Mouse (Mus musculus): ENCODE results near the gene Snip1. TPM values are rescaled to one million over a fixed set of nuclear protein-coding genes. Genes with fewer than 3 reads are reported as not detected.

The Snip1 gene
- polyA plus RNA-seq (2015; fragmentation: Nextera tagmentation; extraction: Ambion mirVana), result 10.7 and 10.8 TPM in 2 replicates

DNA sequence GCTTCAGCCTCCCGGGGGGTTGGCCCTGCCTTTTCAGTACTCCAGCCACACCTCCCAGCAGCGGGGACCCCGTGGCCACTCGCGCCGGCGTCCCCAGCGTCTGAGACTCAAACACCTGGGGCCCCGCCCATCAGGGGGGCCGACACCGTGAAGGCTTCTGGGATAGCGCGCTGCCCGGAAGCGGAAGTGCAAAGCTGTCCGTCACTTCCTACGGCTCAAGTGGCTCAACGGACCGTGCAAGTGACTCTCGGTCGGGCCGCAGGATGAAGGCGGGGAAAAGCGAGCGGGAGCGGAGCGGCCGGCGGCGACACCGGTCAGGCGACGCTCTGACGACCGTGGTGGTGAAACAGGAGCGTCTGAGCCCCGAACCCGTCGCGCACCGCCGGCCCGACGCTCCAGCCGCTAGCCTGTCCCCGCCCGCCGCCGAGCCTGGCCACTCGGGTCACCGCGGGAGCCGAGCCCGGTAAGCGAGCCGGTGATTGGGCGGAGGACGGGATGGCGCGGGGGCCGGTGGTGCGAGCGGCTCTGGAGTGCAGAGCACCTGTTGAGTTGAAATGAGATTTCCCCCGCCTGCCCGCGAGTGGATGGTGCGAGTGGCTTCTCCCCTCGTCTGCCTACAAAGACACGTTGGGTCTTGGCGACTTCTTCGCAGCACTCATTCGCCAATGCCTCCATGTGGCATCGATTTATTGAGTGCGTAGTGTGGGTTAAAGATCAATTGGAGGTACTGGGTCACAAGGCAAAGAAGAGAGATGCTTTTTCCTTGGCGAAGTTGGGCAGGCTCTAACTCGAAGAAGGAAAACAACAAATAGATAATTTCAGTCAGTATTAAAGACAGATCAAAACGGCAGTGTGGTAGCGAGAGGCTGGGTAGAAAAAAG, at the start of gene Snip1:
Gene Snip1, plus strand, starts transcription at position 183 of the 881 bp plus-strand sequence.
- Histone ChIP-seq H3K4me1 (ENCODE audit: insufficient read depth) (peaks cover 11% of the 10 kb centered on the region), H3K9ac (replicated peaks) (peak within 1 kb of the TSS; percentile 81), H3K27me3 (ENCODE audit: insufficient read depth, low read length) (no peaks in the 10 kb centered on the region), H3K27ac (ENCODE audit: low read depth) (peak within 1 kb of the TSS; percentile 80), H3K4me3 (ENCODE audit: low read depth, low read length) (peak within 1 kb of the TSS; percentile 85), H3K4me2 (ENCODE audit: low read depth, low read length) (peak within 1 kb of the TSS; percentile 96), H3K36me3 (replicated peaks; ENCODE audit: insufficient read depth, low read length) (peaks cover 27% of the 10 kb centered on the region), H3K9me3 (ENCODE audit: low read length) (no peaks in the 10 kb centered on the region)
- under 1% methylated on average over 63 of the region's 78 CpGs for WGBS (ENCODE audit: insufficient replicate concordance)
- TF ChIP-seq EP300 (IDR thresholded peaks at IDR 0.05; ENCODE audit: low read depth) (0 out of 2 replicates have a peak, but pooled peaks have one; percentile 24), CTCF (IDR thresholded peaks at IDR 0.05; ENCODE audit: low read depth) (no peak)
- ATAC-seq (peak; percentile 97), DNase-seq (peak; percentile 95)

DNA sequence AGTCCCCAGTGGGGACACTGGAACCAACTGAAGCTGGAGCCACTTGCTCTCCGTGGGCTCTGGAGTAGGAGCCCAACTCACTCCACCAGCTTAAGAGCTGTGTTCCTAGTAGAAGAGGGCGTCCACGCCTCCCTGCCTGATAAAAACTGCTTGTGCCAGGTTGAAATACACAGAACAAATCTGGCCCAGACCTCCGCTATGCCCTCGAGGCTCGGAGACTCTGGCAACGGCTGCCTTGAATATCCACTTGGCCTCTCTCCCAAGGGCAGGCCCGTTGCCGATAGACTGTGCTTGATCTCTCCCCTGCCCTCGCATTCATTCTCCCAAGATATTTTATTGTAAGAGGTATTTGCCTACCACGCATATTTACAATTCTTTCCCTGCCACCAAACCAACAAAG, 49.0 kb upstream of the Snip1 start:
- DNase-seq (no peak), ATAC-seq (no peak)
- no peak overlapping the region for H3K4me2 ChIP-seq (ENCODE audit: low read depth, low read length)

DNA sequence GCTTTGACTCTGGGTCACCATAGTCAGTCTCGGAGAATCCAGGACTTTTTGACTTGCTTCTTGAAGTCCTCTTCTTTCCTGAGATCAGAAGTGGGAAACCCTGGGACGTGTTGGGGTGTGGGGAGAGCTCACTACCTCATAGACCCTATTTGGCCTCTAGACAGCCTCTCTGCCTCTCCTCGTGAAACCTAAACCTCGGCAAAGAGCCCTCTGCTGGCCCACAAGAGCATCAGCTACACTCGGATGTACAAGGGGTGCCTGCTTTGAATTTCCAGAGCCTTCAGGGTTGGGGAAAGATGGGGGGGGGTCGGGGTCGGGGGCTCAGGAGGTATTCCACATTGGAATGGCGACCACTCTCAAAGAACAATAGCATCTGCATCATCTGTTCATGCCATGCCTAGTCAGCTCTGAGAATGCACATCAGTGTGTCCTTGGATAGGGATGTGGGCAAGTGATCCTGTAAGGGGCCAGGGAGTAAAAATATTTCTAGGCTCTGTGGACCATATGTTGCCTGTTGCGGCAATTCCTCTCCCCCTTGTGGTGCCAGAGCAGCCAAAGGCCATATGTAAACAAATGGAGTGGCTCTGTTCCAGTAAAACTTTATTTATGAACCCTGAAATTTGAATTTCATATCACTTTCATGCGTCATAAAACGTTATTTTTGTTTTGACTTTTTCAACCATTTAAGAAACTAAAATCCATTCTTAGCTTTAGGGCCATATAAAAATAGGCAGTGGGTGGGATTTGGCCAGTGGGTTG, 45.5 kb upstream of the Snip1 start:
- 28% methylated on average over 11 of the region's 11 CpGs for WGBS (ENCODE audit: insufficient replicate concordance)
- H3K27ac ChIP-seq (ENCODE audit: low read depth), result no peak overlapping the region
- no peaks in the 10 kb centered on the region for H3K9me3 ChIP-seq (ENCODE audit: low read length)
- no peaks in the 10 kb centered on the region for H3K36me3 ChIP-seq (replicated peaks; ENCODE audit: insufficient read depth, low read length)
- H3K4me3 ChIP-seq (ENCODE audit: low read depth, low read length), result no peak overlapping the region
- no peaks in the 10 kb centered on the region; the same call in 1 of the 2 replicates for H3K4me1 ChIP-seq (ENCODE audit: insufficient read depth)
- no peaks in the 10 kb centered on the region for H3K27me3 ChIP-seq (ENCODE audit: insufficient read depth, low read length)
- H3K9ac ChIP-seq (replicated peaks), result no peak overlapping the region
- no peak for DNase-seq
- no peak overlapping the region for H3K4me2 ChIP-seq (ENCODE audit: low read depth, low read length)
- TF ChIP-seq EP300 (IDR thresholded peaks at IDR 0.05; ENCODE audit: low read depth) (no peak), CTCF (IDR thresholded peaks at IDR 0.05; ENCODE audit: low read depth) (peak; percentile 42)
- no peak for ATAC-seq

More for the DNA sequence above, 49.0 kb upstream of the Snip1 start:
- no peaks in the 10 kb centered on the region for H3K27me3 ChIP-seq (ENCODE audit: insufficient read depth, low read length)
- WGBS (ENCODE audit: insufficient replicate concordance), result 72% methylated on average over 11 of the region's 11 CpGs
- TF ChIP-seq EP300 (IDR thresholded peaks at IDR 0.05; ENCODE audit: low read depth) (no peak), CTCF (IDR thresholded peaks at IDR 0.05; ENCODE audit: low read depth) (no peak)
- H3K9ac ChIP-seq (replicated peaks), result no peak overlapping the region
- H3K9me3 ChIP-seq (ENCODE audit: low read length), result no peaks in the 10 kb centered on the region
- H3K27ac ChIP-seq (ENCODE audit: low read depth), result no peak overlapping the region
- H3K4me3 ChIP-seq (ENCODE audit: low read depth, low read length), result no peak overlapping the region
- peaks cover 3% of the 10 kb centered on the region; the same call in 1 of the 2 replicates for H3K4me1 ChIP-seq (ENCODE audit: insufficient read depth)
- H3K36me3 ChIP-seq (replicated peaks; ENCODE audit: insufficient read depth, low read length), result no peaks in the 10 kb centered on the region

DNA sequence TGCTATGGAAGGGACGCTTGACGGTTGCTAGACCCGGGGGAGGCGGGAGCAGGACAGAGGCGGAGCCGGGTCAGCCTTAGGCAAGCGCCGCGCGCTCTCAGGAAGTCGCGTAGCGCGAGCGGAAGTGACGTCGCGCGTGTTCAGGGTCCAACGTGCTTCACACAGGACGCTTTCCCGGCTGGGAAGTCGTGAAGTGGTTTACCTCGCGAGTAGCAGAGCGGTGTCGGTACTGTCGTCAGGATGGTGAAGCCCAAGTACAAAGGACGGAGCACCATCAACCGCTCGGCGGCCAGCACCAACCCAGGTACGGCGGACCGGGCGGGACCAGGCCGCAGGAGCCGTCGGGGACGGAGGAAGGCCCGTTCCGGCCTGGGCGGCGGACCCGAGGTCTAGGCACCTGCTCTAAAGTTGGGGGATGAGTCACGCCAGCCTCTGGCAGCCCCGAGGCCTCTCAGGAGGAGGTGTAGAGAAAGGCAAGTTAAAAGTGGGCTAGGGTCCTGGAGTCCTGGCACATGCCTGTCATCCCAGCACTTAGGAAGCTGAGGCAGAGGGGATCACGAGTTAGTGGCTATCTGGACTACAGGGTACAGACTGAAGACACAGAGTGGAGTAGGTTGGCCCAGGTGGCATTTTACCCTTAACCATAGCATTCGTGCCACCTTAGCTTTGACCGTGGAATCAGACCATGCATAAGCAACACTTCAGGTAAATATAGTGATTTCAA, 36.4 kb upstream of the Snip1 start:
- Histone ChIP-seq H3K4me2 (ENCODE audit: low read depth, low read length) (peak overlapping the region; percentile 90), H3K4me1 (ENCODE audit: insufficient read depth) (peaks cover 10% of the 10 kb centered on the region; the same call in 1 of the 2 replicates), H3K27ac (ENCODE audit: low read depth) (peak overlapping the region; percentile 77), H3K9me3 (ENCODE audit: low read length) (no peaks in the 10 kb centered on the region), H3K27me3 (ENCODE audit: insufficient read depth, low read length) (no peaks in the 10 kb centered on the region), H3K4me3 (ENCODE audit: low read depth, low read length) (peak overlapping the region; percentile 72), H3K9ac (replicated peaks) (peak overlapping the region; percentile 82), H3K36me3 (replicated peaks; ENCODE audit: insufficient read depth, low read length) (peaks cover 6% of the 10 kb centered on the region)
- under 1% methylated on average over 49 of the region's 50 CpGs for WGBS (ENCODE audit: insufficient replicate concordance)
- DNase-seq (peak; percentile 96), ATAC-seq (peak; percentile 100)
- no peak for TF ChIP-seq CTCF (IDR thresholded peaks at IDR 0.05; ENCODE audit: low read depth)

DNA sequence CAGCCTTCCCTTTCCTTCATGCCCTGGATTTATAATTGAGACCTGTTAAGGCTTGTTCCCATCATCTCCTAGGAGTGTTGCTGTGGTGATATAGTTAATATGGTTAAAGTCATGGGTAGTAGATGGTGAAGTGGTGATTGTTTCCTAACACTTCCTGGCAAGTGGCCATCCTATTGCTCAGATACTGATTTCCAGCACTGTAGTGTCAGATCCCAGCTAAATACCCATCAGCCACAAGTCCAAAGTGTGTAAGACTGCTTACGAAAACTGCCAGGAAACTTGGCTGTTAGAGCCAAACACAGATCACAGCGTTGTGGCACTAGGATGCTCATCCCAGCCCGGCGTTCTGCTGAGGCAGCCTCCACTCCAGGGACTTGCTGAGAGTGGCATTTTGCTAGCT, 32.1 kb upstream of the Snip1 start:
- Histone ChIP-seq H3K9ac (replicated peaks) (no peak overlapping the region), H3K27ac (ENCODE audit: low read depth) (no peak overlapping the region), H3K4me3 (ENCODE audit: low read depth, low read length) (no peak overlapping the region), H3K27me3 (ENCODE audit: insufficient read depth, low read length) (no peaks in the 10 kb centered on the region), H3K9me3 (ENCODE audit: low read length) (no peaks in the 10 kb centered on the region), H3K4me2 (ENCODE audit: low read depth, low read length) (no peak overlapping the region), H3K4me1 (ENCODE audit: insufficient read depth) (peaks cover 20% of the 10 kb centered on the region), H3K36me3 (replicated peaks; ENCODE audit: insufficient read depth, low read length) (peaks cover 26% of the 10 kb centered on the region)
- WGBS (ENCODE audit: insufficient replicate concordance), result 79% methylated on average over 4 of the region's 4 CpGs
- TF ChIP-seq CTCF (IDR thresholded peaks at IDR 0.05; ENCODE audit: low read depth), result no peak
- no peak for TF ChIP-seq EP300 (IDR thresholded peaks at IDR 0.05; ENCODE audit: low read depth)
- DNase-seq, result no peak
- no peak for ATAC-seq

Measured in liver, postnatal 0 days (tissue).